Mouse (Mus musculus) kidney, adult 18-20 months (tissue): ENCODE measurements around the gene Ttn.
A peak's percentile ranks its signal among the peaks of the same experiment; 100 is the strongest.

Experiments
- DNase-seq: peaks from one replicate; pipeline ENCODE4 v3.0.0; 2021

Gene Ttn

DNA sequence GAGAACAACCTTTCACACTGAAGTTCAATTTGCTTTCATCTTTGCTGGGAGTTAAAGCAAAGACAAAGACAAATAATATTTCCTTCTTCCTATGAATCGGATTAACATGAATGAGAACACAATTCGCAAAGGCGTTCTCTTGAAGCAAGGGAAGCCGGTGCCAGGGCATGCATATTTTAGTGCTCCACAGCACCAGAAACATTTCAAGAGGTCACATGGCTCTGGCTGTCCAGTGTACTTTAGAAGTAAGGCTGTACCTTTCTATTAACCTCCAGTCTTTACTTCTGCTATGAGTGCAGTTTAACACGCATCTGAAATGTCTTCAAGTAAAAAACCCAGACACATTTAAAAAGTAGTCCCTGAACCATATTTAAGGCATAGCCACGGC, 20.3 kb downstream of the Ttn start:
- no peak for DNase-seq

DNA sequence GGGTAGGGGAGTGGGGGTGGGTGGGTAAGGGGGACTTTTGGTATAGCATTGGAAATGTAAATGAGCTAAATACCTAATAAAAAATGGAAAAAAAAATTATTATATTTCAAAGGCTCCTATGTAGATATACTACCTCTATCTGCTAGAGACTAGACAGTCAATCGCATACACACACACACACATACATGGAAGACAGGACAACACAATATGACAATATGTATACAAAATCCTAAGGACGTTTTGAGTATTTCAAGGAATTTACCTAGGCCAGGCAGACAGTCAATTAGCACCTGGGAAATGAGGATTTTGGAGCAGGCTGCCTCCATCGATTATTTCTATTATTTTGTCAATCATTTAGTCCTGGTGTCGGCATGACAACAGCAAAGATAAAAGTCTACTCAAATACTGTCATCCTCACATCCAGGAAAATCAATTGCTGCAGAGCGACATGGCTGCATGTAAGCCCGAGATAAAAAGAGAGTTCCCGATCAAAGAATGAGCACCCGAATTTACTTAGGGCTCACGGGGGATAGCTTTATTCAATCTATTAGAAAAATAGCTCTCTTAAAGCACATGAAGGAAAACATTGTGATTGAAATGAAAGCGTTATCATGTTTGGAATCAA, 20.8 kb downstream of the Ttn start:
- DNase-seq, result no peak

DNA sequence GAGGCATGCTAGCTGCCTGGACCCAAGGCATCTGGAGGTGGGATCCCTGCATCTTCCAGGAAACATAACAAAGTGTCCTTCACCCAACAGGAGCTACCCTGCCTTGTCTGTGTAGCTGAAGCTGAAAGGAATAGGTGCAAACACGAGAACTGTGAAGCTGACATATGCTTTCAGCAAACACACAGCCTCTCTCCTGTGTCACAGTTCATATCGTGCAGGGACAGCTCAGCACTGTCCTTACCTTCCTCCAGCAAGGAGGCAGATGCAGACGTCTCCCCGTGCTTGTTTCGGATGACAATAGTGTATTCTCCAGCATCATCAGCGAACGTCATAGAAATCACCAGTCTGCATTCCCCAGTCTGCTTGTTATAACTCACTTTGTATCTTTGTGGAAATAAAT, 32.6 kb downstream of the Ttn start:
- DNase-seq, result no peak

DNA sequence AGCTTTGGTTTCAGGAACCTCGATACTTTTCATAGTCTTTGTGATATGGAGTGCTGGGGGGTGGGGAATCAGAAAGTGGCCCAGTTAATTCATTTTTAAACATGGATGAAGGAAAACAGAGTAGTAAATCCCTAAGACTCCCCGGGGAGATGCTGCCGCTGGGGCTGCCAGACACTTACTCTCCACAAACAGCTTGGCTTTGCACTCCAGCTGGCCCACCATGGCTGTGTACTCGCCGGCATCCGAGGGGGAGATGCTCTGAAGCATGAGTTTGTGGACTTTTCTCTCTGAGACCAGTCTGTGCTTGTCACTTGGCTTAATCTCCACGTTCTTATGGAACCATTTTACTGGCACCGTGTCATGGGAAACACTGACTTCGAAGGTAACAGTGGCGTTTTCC, 43.8 kb downstream of the Ttn start:
- DNase-seq, result no peak

DNA sequence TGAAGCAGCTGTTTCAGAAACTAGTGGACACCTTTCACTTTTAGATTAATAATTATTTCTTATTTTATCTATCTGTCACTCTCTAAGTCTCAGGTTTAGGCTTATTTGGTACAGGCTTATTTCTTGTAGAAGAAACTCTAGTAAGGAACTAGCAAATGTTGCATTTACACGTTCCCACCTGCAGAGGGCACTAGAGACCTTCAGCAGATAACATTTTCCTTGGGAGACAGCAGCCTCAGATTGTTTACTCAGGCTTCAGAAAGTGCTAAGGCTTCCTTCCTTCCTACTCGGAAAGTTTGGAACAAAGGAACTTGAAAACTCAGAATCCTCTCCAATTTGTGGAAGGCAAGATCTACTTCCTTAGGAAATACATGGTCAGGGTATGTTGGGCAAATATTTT, 52.6 kb downstream of the Ttn start:
- peak; percentile 61 for DNase-seq

DNA sequence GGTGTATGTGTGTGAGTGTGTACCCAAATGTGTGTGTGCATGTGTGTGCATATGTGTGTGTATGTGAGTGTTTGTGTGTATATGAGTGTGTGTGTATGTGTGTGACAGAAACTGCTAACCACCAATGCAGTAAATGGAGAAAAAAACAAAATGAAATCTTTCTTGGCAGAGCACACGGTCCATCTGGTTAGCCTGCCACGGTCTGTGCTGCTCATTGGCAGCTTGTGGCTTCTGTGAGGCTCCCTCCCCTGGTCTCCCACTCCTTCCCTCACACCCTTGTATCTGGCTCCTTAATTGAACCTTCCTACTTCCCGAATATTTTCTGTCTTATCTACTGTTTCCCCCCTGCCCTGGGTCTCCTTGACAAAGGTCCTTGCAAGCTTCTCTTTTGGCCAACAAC, 53.5 kb downstream of the Ttn start:
- no peak for DNase-seq

DNA sequence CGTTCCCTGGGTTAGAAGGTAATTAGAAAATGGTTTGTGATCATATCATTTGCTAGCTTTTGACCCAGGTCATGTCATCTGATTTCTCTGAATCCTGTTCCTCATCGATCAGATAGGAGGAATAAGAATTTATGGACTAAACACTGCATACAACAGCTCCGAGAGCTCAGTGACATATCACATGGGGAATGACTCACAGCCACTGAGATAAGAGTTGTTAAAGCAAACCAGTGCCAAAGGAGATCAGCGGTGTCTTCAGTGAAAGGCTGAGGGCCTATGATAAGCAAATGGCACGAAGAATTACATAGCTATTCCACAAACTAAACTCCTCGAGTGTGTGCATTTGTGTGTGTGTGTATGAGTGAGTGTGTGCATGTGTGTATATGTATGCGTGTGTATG, 54.0 kb downstream of the Ttn start:
- no peak for DNase-seq

DNA sequence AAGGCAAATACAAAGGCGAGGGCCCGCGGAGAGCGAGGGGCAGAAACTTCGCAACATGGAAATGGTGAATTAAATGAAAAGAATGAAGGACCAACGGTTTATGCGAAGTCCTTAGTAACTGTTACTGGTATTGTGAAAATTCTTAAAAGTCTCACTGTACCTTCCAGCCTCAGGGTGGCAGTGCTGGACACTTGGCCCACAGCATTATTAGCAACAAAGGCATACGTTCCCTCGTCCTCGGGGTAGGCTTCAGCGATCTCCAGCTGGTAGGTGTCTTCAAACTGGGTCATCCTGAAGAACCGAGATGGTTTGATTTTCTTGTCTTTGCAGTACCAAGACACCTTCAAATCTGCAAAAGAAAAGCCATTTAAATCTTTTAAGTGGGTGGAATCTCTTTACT, 55.4 kb downstream of the Ttn start:
- DNase-seq, result no peak

DNA sequence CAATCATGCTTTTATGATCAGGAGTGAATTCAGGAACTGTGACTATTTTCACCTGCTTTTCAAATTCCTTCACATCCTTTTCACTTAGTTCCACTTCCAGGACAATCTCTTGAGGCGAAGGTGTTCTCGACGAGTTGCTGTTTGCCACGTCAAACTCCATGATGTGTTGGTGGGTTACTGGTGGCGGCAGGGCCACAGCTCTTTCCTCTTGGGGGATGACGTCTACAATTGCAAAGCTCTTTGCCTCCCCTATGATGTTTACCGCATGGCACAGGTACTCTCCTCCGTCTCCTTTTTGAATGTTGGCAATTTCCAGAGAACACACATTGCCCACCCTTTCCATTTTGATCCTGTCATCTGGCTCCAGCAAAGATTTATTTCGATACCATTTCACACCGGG, 67.4 kb downstream of the Ttn start:
- no peak for DNase-seq

DNA sequence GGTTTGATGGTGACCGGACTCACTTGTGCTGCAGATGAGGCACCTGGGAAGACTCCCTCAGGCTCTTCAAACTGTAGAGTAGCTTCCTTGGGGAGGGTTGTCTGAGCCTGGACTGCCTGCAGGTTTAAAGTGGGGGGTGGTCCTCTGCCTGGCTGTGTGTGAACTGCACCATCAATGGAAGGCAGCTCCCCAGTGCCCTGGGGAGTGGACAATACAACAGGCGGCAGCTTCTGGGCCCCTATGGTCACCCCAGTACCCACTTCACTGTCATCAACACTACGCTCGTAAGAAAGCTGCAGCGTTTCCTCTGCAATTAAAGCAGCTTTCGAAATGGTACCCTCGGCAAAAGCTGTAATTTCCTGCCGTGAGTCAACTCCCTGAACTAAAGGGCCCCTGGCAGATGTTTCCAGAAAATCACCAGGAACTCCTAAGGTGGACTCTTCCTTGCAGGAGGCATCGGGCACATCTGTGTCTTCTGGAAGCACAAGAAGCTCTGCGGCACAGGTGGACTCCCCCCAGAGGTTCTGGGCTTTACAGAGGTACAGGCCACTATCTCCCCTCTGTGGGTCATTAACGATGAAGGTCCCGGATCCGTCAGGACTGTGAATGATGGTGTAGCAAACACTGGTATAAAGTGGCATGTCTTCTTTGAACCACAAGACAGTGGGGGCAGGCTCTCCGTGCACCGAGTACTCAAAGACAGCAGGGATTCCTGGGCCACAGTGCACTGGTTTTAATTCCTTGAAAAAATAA, 73.5 kb downstream of the Ttn start:
- no peak for DNase-seq

DNA sequence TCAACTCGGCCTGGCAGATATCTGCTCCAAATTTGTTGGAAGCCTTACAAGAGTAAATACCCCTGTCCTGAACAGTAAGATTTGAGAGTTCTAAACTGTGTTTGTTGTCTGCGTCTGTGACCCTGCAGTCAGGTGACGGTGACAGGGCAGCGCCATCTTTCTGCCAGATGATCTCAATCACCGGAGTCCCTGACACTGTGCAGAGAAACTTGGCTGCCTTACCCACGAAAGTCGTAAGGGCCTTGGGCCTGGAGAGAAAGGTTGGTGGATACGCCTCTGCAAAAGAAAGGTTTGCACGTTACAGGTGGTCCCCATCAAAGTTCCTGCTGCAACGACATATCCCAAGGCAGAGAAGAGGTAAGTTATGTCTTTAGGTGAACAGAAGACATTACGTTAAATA, 79.0 kb downstream of the Ttn start:
- no peak for DNase-seq

DNA sequence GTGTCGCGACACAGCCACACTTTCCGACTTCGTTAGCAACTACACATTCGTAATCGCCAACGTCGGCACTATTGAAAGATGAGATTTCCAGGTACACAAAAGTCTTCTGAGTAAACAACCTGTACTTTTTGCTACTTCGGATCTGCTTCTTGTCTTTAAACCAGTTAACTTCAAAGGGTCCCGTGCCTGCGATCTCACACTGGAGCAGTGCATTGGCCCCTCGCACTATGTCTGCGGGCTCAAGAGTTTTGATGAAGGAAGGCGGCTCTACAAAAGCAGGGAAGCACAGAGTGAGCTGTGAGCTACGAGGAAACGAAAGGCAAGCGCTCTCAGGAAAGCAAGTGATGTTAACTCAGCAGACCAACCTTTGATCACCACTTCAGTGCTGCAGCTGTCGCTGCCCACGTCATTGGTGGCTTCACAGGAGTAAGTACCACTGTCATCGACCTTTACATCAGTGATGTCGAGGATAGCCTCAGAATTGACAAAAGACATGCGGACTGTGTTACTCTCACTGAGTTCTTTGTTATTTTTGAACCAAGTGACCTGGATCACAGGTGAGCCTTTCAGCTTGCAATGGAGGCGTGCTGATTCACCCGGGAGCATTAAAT, 80.8 kb downstream of the Ttn start:
- no peak for DNase-seq

DNA sequence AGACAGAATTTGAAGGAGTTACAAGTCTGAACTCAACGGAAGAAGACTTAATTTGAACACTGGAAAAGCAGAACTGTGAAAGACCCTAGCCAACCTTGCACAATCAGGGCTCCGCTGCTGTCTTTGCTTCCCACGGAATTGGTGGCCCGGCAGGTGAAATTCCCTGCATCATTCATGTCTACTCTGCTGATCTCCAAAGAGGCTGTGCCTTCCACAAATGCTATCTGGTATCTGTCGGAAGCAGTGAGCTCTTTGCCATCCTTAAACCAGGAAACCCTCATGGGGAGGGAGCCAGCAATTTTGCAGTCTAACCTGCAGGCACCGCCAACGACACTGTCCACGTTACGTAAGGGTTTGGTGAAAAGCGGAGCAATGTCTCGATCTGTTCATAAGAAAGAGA, 82.5 kb downstream of the Ttn start:
- no peak for DNase-seq

DNA sequence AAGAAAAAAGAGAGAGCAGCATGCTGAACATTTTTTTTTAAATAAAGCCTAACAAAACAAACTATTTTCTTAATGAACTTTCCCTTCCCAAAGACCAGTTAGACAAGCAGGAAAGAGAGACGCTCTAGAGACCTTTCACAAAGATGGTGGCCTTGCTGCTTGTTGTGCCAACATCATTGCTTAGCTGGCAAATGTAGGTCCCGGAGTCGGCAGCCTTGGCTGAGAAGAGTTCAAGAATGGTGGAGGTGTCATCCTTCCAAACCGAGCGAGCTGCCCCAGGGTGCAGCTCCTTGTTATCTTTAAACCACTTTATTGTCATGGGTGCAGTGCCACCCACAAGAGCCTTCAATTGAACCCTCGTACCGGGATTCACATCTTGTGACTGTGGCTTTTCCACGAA, 85.4 kb downstream of the Ttn start:
- no peak for DNase-seq

DNA sequence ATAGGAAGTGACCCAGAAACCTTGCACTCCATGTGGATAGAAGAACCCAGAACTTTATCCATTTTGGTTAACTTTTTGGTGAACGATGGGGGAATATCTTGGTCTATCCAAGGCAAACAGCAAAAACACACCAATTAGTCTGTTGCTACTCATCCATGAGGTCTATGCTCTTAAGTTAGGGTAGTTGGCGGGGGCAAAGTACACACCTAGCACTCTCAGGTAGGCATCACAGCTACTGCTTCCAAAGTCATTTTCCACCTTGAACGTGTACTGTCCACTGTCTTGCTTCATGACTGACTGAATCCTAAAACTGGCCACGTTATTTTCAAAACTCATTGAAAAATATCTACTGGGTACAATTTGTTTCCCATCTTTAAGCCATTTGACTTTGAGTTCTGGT, 87.0 kb downstream of the Ttn start:
- no peak for DNase-seq

DNA sequence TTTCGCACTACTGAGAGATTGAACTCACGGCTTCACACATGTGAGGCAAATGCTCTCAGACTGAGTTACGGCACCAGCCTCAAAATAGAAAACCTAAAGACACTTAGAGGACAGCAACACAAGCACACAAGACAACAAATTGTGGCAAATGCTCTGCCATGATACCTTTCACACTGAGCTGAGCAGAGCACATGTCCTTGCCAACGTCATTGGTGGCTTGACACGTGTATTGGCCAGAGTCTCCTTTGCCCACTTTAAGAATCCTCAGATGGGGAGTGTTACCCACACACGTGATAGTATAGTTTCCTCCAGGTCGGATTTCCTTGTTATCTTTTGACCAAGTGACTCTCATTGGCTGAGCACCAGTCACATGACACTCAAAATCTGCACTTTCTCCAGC, 93.6 kb downstream of the Ttn start:
- DNase-seq, result no peak

DNA sequence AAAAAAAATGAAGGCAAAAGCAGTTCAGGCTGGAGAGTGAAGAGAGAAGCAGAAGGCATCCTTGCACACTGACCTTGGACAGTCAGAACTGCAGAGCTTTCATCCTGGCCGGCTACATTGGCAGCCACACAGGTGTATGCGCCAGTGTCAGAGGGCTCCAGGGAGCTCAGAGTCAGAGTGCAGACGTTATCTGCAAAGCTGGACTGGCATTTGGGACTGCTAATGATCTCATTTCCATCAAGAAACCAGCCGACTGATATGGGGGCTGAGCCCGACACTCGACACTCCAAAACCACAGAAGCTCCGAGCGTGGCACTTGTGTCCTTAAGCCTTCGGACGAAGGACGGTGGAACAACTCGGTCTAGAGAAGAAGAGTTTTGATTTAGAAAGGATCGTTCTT, 96.5 kb downstream of the Ttn start:
- DNase-seq, result no peak

DNA sequence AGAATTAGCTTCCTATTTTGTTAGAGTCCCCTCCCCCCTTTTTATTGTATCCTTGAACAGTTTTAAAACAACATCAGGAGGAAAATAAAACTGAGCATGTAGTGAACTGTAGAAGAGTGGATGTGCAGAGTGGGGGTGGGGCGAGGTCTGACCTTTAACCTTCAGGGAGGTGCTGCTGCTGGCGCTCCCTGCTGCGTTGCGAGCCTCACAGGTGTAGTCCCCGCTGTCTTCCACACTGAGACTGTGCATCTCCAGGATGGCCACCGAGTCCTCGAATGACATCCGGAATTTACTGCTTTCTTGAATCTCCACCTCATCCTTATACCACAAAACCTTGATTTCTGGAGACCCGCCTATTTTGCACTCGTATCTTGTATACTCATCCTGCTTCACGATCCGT, 100.9 kb downstream of the Ttn start:
- no peak for DNase-seq

DNA sequence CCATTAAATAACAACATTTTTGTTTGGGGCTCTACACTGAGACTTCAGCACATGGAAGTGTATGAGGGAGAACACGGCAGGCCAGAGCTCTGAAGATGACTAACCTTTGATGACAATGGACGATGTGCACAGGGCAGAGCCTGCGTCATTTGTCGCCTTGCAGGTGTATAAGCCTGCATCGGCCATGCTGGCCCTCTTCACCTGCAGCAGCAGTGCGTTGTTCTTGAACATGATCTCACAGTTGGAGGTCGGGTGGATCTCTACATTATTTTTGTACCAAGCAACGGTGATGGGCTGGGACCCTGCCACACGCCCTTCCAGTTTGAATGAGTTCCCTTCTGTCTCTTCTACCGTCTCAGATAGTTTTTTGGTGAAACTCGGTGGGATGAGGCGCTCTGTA, 106.8 kb downstream of the Ttn start:
- DNase-seq, result no peak

DNA sequence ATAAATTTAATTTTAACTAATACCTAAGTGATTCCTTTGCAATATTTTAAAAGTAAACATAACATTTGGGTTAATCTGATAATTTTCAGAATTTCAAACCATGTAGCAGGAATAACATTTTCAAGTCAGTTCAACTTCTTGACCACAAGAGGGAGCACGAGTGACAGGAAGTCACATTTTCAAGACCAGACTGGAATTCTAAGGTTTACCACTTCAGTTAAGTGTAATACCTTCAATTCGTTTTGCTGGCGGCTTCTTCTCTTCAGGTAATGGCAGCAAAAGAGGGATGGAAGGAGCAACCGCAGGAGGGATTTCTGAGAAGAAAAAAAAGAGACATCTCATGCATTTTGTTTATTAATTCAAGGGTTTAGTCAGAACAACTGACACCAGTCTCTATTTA, 115.4 kb downstream of the Ttn start:
- no peak for DNase-seq

DNA sequence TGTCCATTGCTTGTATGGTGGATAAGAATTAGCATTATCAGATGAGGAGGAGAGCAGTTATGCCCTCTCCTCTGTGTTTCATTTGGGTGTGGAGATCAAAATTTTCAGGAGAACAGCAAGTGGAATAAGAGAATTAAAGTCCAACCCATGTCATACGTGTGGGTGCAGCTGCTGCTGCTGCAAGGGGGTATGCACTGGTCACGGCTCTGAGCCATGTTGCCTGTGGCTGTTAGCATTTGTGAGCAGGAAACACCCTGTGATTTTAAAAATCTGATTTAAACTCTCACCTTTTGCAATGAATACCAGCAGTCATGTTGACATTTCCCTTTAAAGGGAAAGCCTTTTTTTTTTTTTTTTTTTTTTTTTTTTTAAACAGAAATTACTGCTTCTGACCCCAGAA, 116.8 kb downstream of the Ttn start:
- no peak for DNase-seq

DNA sequence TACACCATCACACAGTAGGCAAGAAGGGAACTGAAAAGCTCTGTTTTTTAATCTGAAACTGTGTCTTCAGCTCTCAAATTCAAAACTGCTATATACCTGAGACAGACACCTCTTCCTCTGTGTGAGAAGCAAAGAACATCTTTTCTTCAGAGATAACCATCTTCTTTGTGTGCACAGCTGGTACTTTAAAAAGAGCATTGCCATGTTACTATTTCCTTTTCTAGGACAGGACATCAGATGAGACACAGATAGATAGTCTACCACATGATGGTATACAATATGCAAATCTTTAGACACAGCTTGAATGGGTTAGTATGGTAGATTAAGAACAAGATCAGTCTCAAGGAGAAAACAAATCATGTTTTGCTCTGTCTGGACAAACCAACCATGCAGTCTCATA, 121.0 kb downstream of the Ttn start:
- no peak for DNase-seq

DNA sequence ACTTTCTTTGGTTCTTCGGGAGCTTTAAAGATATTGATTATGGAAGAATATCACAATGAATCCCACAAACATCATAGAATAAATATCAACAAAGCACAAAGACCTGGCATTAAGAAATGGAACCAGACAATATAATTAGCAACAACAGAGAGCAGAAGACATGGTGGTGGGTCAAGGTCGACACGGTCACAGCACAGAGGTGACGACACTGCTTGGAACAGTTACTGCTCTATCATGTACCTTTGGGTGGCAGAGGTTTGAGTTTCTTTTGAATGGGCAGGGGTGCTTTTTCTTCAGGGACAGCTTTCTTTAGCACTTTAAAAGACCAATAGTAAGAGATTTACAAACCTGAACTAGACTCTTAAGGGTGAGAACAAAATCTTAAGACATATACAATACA, 132.3 kb downstream of the Ttn start:
- no peak for DNase-seq

DNA sequence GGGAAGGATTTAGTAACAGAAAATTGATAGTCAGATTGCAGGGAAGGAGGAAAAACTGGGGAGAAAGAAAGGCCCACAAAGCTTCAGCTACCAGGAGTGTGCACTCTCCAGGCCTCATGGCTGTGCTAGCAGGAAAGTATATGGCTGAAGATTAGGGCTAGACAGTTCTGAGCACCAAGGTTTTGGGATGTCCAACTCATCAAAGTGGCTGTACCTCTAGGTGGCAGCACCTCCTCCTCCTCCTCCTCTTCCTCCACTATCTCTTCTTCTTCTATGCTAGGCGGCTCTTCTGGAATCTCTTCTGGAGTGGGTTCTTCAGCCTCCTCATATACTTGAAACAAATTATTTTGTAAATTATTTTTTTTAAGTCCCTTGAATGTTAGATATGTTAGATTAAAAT, 139.2 kb downstream of the Ttn start:
- DNase-seq, result no peak

DNA sequence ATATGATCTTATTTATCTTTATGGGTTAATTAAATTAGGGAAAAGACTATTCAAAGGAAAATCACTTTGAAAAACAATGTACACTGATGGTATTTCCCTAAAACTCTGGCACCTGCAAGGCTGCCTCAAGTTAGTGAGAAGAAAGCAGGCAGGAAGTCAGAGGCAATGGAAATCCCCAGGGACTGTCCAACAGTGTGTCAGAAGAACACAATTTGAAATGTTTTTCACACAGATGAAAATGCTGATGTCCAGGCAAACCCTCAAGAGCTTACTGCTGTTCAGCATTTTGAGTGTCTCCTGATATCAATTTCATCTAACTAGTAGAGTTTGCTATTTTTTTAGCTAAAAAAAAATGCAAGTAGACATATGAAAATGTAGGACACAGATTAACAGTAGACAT, 161.9 kb downstream of the Ttn start:
- DNase-seq, result no peak
